ENCODE assay signal across 8 mouse cellular contexts in genomic region chr2:153528571-153529364, GRCm38 (mm10). TPM values are rescaled to one million over a fixed set of nuclear protein-coding genes. Genes with fewer than 3 reads are reported as not detected.
DNase-seq lines count a peak whose midpoint lies in the region; ATAC-seq and TF ChIP-seq lines count a peak whose summit lies in the region.

No protein-coding gene starts in this region.

- no peaks in the 10 kb centered on the region for H3K9me3 ChIP-seq in forebrain, embryonic 10.5 days
- no peaks in the 10 kb centered on the region for H3K9me3 ChIP-seq in lung, embryonic 15.5 days

- peak; percentile 45 for DNase-seq in ovary, postnatal 36 days (ENCODE audit: low spot score)
- no peak for DNase-seq in ovary, postnatal 14 days (ENCODE audit: low spot score)
- DNase-seq in forebrain, embryonic 10.5 days (ENCODE audit: extremely low spot score, low spot score), result peak; percentile 68
- DNase-seq in induced T-regulatory cell, adult 2 months (ENCODE audit: low read depth), result peak; percentile 58
- peak; percentile 36 for DNase-seq in right cerebral cortex, postnatal 25 days
- DNase-seq in c-Kit-positive CD71-positive TER-119-positive erythroid progenitor cells, embryonic 14.5 days (ENCODE audit: low spot score), result no peak

- H3K4me2 ChIP-seq in lung, embryonic 15.5 days, result peak overlapping the region; percentile 99

- H3K9ac ChIP-seq in lung, embryonic 15.5 days, result peak overlapping the region; percentile 47

- no peak for TF ChIP-seq CTCF in bone marrow, adult 2 months (IDR thresholded peaks at IDR 0.05; ENCODE audit: control insufficient read depth, insufficient read depth, low read length)

- no peaks in the 10 kb centered on the region for H3K36me3 ChIP-seq in forebrain, embryonic 10.5 days (replicated peaks)
- no peaks in the 10 kb centered on the region for H3K36me3 ChIP-seq in lung, embryonic 15.5 days

- peak; percentile 45 for ATAC-seq in lung, embryonic 15.5 days (ENCODE audit: borderline replicate concordance, extremely low read depth, low FRiP score, low TSS enrichment)

- H3K4me1 ChIP-seq in bone marrow, adult 2 months (ENCODE audit: control insufficient read depth, insufficient read depth, low read length), result no peaks in the 10 kb centered on the region; the same call in none of the 2 replicates
- H3K4me1 ChIP-seq in forebrain, embryonic 10.5 days, result peaks cover 65% of the 10 kb centered on the region
- peaks cover 43% of the 10 kb centered on the region for H3K4me1 ChIP-seq in lung, embryonic 15.5 days

- no peak overlapping the region; the same call in 1 of the 2 replicates for H3K27ac ChIP-seq in bone marrow, adult 2 months (ENCODE audit: control insufficient read depth, insufficient read depth, low read depth, low read length, poor library complexity)
- peak overlapping the region; percentile 92 for H3K27ac ChIP-seq in forebrain, embryonic 10.5 days
- H3K27ac ChIP-seq in lung, embryonic 15.5 days, result no peak overlapping the region

- peak overlapping the region; percentile 43 for H3K4me3 ChIP-seq in bone marrow, adult 2 months (replicated peaks; ENCODE audit: control insufficient read depth, low read depth, low read length)
- peak overlapping the region; percentile 79 for H3K4me3 ChIP-seq in forebrain, embryonic 10.5 days
- peak overlapping the region; percentile 61 for H3K4me3 ChIP-seq in lung, embryonic 15.5 days

- WGBS in bone marrow, adult 2 months, result under 1% methylated on average over 62 of the region's 70 CpGs
- WGBS in forebrain, embryonic 10.5 days, result 1% methylated on average over 34 of the region's 70 CpGs
- 0% methylated on average over 26 of the region's 70 CpGs for WGBS in lung, embryonic 15.5 days

- peaks cover 88% of the 10 kb centered on the region for H3K27me3 ChIP-seq in forebrain, embryonic 10.5 days (ENCODE audit: poor library complexity, severe bottlenecking)
- peaks cover 40% of the 10 kb centered on the region for H3K27me3 ChIP-seq in lung, embryonic 15.5 days

- no peak for TF ChIP-seq POLR2A in bone marrow, adult 2 months (IDR thresholded peaks at IDR 0.05; ENCODE audit: borderline replicate concordance, control insufficient read depth, low read depth, low read length)

RNA-seq across cellular contexts. Expression of gene Nol4l, which starts 1.0 kb away (rescaled TPM):
- 4.0 and 7.5 TPM in 2 replicates for polyA plus RNA-seq in bone marrow, adult 2 months (2011; ENCODE audit: insufficient read depth, insufficient read length, low replicate concordance, missing spikeins)
- polyA plus RNA-seq in forebrain, embryonic 10.5 days (2016; fragmentation: Nextera tagmentation; extraction: Ambion mirVana), result 11.7 and 12.3 TPM in 2 replicates
- polyA plus RNA-seq in lung, embryonic 15.5 days (2015; fragmentation: Nextera tagmentation; extraction: Ambion mirVana), result 10.2 and 11.3 TPM in 2 replicates

RNA-seq across cellular contexts. Expression of gene 4930404H24Rik, which starts 36.2 kb away (rescaled TPM):
- polyA plus RNA-seq in bone marrow, adult 2 months (2011; ENCODE audit: insufficient read depth, insufficient read length, low replicate concordance, missing spikeins), result not detected in 2 replicates
- polyA plus RNA-seq in forebrain, embryonic 10.5 days (2016; fragmentation: Nextera tagmentation; extraction: Ambion mirVana), result not detected in 2 replicates
- not detected in 2 replicates for polyA plus RNA-seq in lung, embryonic 15.5 days (2015; fragmentation: Nextera tagmentation; extraction: Ambion mirVana)

Comparison
In these comparisons a context has a peak if more than half of its experiments do, and no peak if none do; other contexts are left out.
1. DNase-seq: peak in ovary, postnatal 36 days (single experiment), forebrain, embryonic 10.5 days (single experiment), induced T-regulatory cell, adult 2 months (single experiment) and right cerebral cortex, postnatal 25 days (single experiment); none in ovary, postnatal 14 days (single experiment) and c-Kit-positive CD71-positive TER-119-positive erythroid progenitor cells, embryonic 14.5 days (single experiment).
2. Peak in every context shown above with its lines, with median percentiles within 50 percentile points of each other: H3K4me3 ChIP-seq.